Mouse (Mus musculus): ENCODE results near the gene Snx18.

- TF ChIP-seq CTCF (IDR thresholded peaks at IDR 0.05; ENCODE audit: control insufficient read depth, insufficient read depth, insufficient read length) (no peak), USF1 (IDR thresholded peaks at IDR 0.05; ENCODE audit: low read depth) (no peak), MYOD1 (IDR thresholded peaks at IDR 0.05; ENCODE audit: control insufficient read depth, insufficient read length, low read depth) (no peak), CEBPB (IDR thresholded peaks at IDR 0.05; ENCODE audit: low read depth) (no peak), MAX (IDR thresholded peaks at IDR 0.05) (no peak), FOSL1 (IDR thresholded peaks at IDR 0.05; ENCODE audit: insufficient read depth, low read length, poor library complexity, severe bottlenecking) (no peak)
Observed at GRCm38 (mm10) chr13:113569526-113569925, 48.8 kb downstream of the Snx18 start.
